Mouse (Mus musculus): ENCODE measurements at regions not wholly inside any gene's neighbourhood (a gene's known extent, or its start where the extent isn't known, plus 50 kb on each side); places are given as distances from the start of the nearest gene placed in this dataset.

DNA sequence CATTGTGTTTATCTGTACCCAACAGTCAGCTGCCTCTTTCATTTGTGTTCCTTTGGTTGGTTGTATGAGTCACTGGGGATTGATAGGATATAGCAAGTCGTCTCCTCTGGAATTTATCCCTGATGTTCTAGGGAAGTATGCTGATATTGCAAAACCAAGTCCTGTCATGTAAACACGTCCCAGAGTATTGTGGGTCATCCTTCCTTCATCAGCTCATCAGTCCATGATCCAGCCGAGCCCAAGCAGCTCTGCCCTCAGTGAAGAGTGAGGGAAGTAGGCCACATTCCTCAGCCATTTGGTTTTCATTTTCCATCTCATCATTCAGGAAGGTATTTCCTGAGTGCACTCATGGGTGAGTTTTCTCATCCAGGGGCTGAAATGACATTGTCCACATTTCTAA, 54.3 kb upstream of the Ampd3 start:
- Histone ChIP-seq H3K36me3 (replicated peaks; ENCODE audit: low read length) (no peaks in the 10 kb centered on the region), H3K27me3 (replicated peaks) (peaks cover 32% of the 10 kb centered on the region), H3K4me3 (replicated peaks) (no peak overlapping the region), H3K9me3 (peaks cover 43% of the 10 kb centered on the region), H3K4me1 (no peaks in the 10 kb centered on the region)
- TF ChIP-seq FLI1 (IDR thresholded peaks at IDR 0.05; ENCODE audit: low read length) (no peak), GATA1 (IDR thresholded peaks at IDR 0.05; ENCODE audit: borderline replicate concordance, low read length) (no peak)

DNA sequence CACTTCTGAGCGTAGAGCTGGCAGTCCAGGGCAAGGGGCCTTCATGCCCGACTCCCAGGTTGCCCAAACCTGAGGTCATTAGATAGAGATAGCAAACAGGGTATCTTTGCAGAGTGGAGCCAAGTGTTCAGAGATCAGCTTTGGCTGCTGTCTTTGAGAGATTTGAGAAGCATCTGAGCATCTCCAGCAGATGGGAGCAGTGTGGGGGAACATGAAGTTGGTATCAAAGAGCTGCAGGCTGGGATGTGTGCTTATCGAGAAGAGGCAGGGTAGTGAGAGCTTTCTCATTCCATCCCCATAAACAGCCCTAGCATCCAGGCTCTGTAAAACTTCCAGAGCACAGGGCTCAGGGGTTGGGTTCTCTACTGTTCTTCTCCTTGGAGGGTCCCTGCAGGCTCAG, 52.9 kb upstream of the Ampd3 start:
- H3K9me3 ChIP-seq: peaks cover 33% of the 10 kb centered on the region
- H3K4me3 ChIP-seq (replicated peaks): no peak overlapping the region
- H3K4me1 ChIP-seq: no peaks in the 10 kb centered on the region
- H3K27me3 ChIP-seq (replicated peaks): peaks cover 35% of the 10 kb centered on the region
- TF ChIP-seq FLI1 (IDR thresholded peaks at IDR 0.05; ENCODE audit: low read length): no peak
- no peak for TF ChIP-seq GATA1 (IDR thresholded peaks at IDR 0.05; ENCODE audit: borderline replicate concordance, low read length)
- H3K36me3 ChIP-seq (replicated peaks; ENCODE audit: low read length): no peaks in the 10 kb centered on the region

DNA sequence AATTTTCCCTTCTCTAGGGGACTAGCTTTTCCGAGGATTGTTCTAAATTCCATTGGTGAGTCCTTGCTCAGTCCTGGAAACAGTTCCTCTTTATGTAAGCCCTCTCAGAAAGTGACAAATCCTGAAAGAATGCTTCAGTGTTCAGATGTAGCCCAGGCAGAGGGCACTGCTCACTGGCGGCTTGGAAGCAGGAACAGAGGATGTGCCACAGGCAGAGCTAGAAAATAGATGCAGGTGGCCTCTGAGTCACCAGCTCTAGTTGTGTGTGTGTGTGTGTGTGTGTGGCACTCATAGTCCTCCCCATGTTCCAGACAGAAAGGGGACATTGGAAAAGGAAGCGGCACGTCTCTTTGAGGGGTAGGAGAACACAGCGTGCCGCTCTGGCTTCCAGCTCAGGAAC, 52.5 kb upstream of the Ampd3 start:
- peaks cover 30% of the 10 kb centered on the region for H3K9me3 ChIP-seq
- H3K4me1 ChIP-seq: no peaks in the 10 kb centered on the region
- no peak overlapping the region for H3K4me3 ChIP-seq (replicated peaks)
- TF ChIP-seq GATA1 (IDR thresholded peaks at IDR 0.05; ENCODE audit: borderline replicate concordance, low read length) (no peak), FLI1 (IDR thresholded peaks at IDR 0.05; ENCODE audit: low read length) (no peak)
- no peaks in the 10 kb centered on the region for H3K36me3 ChIP-seq (replicated peaks; ENCODE audit: low read length)
- H3K27me3 ChIP-seq (replicated peaks): peaks cover 38% of the 10 kb centered on the region

DNA sequence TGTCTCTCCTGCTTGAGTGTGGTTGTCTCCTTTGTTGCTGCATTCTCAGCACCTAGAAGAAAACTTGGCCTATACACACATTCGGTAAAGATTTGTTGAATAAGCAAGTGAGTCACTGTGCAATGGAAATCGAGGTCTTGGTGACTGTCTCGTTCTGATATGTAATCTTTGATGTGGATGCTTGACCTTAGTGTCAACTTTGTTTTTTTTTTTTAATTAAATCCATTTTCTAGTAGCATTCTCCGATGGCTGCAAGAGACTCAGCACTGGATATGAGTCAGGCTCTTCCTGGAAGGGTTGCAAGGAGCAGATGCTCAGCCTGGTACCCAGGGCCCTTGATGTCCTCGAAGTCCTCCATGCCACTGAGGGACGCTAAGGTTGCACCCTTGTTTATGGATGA, 50.9 kb upstream of the Ampd3 start:
- TF ChIP-seq GATA1 (IDR thresholded peaks at IDR 0.05; ENCODE audit: borderline replicate concordance, low read length): no peak
- Histone ChIP-seq H3K9me3 (peaks cover 15% of the 10 kb centered on the region), H3K27me3 (replicated peaks) (peaks cover 48% of the 10 kb centered on the region), H3K4me3 (replicated peaks) (no peak overlapping the region), H3K4me1 (no peaks in the 10 kb centered on the region), H3K36me3 (replicated peaks; ENCODE audit: low read length) (no peaks in the 10 kb centered on the region)

All from megakaryocyte, embryonic 14.5 days (primary cell).